Mouse (Mus musculus) embryo, embryonic 11.5 days (tissue): ENCODE data around the gene Smg6.

Source experiments
- DNase-seq: peaks from one replicate; pipeline ENCODE4 v3.0.0-alpha.2; 2012; ENCODE audit warnings: low read depth, low spot score

Gene Smg6

DNA sequence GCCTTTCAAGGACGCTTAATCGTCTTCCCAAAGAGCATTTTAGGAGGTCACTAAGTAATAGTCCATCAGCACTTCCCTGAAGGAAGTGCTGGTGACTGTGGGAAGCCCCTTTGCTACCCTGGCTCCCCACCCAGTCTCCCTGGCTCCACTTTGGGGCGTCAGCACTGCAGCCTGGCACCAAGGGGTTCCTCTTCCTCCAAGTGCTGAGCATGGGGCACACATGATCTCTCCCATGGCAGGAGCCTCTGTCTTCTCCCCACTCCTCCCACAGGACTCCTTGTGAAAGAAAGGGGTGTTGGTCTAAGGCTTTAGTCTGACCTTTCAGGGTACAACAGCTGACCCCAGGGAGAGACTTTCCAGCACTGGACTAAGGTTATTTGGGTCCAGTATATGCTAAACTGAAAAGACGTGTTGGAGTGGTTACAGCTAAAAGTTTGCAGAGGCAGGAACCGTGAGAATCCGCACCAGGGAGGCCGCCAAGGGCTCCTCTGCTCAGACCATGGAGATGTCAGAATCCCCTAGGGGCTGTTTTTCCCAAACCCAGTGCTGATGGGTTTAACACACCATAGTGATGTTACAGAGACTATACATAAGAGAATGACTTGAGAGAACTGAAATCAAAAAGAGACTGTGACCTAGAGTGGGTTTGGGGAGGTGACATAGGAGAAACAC, 122.2 kb downstream of the Smg6 start:
- no peak for DNase-seq

DNA sequence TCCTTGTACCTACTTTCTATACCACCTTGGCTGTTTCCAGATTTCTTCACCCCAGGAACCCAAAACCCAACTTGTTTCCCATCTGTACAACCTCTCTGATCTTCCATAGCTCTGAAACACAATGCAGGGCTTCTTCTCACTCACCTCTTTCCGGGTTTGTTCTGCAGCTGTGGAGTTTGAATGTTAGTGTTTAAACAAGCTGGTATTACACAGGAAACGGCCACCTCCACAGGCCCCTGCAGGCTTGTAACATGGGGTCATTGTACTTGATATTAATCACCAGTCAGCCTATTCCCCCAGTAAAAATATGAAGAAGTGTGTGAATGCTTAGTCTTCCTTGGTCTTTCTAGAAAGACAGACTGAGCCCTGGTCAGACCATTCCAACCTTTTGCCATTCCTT, 123.5 kb downstream of the Smg6 start:
- no peak for DNase-seq

DNA sequence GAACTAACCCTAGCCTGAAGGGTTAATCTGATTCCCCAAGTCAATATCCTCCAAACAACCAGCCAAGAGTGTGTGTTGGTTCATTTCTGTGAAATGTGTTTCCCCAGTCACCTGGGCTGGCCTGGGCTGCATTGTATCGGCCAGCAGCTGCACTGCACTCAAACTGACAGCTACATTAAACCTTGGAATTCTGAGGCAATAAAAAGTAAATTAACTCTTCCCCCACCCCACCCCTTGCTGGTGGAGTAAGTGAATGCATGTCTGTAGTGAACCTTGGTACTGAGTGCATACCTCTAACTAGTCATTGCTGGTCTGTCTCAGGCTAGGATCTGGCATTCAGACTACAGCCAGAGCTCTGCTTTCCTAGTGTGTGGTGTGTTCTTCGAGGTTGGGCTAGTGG, 124.2 kb downstream of the Smg6 start:
- DNase-seq, result no peak

DNA sequence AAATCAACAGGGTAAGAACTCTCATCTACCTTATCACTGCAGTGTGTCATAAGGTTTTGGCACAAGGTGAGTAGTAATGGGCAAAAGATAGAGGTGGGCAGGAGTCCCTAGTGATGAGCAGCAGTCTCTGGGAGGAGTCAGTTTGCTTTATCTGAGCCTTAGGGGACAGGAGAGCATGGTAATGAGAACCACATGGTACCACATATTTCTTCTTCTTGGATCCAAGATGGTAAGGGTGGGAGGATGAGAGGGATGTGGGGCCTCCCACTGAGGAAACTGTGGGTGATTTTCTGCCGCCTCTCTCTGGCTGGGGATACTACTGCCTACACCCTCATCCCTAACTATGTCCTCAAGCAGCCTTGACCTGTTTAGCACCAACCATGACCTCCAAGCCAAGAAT, 125.6 kb downstream of the Smg6 start:
- no peak for DNase-seq

DNA sequence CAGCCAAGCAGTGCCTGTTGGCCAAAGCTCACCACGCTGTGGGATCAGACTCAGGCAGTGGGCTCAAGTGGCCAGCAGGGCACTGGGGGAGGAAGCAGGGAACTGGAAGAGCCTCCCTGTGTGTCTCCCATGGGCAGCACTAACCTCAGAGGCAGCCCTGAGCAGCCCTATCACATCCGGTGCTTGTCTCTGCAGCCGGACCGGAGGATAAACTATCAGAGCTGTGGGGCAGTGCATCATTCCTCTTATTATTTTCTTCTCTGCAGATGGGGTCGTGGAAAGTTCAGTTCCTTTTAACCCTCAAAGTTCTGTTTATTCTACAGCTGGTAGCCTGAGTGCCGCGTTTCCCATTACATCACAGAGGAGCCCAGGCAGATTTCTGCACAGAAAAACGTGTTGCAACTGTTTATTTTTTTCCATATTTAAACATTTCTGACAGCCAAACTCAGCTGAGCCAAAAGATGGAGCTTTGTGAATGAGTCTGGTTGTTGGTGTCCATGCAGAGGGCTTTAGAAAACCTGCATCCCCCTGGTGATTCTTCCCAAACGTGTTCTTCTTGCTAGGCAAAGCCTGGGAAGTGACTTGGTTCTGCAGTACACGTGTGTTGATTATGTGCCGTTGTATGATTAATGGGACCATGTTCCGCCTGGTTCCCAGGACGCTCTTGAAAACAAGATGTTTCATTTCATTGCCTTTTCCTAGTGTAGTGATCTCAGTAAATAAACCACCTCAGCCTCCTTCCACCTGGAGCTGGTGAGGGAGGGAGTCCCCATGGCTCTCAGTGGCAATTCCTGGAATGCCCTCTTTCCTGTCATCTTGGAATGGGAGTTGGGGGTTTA, 126.3 kb downstream of the Smg6 start:
- no peak for DNase-seq

DNA sequence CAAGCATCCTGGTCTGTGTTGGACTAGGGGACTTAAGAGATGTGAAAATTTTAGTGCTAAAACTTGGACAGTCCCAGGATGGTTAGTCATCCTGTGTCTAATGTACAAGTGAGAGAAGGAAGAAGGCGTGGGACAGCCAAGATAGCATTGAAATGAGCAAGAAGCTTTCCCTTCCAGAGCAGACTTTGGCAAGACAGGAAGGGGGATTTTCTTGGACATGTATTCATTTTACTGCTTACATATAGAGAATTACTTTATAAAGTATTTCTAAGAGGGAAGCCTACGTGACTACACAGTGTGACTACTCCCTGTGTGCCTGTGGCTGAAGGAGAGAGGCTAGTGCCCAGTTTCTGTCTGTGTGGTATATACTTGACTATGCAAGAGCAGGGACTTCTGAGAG, 127.4 kb downstream of the Smg6 start:
- DNase-seq, result no peak

DNA sequence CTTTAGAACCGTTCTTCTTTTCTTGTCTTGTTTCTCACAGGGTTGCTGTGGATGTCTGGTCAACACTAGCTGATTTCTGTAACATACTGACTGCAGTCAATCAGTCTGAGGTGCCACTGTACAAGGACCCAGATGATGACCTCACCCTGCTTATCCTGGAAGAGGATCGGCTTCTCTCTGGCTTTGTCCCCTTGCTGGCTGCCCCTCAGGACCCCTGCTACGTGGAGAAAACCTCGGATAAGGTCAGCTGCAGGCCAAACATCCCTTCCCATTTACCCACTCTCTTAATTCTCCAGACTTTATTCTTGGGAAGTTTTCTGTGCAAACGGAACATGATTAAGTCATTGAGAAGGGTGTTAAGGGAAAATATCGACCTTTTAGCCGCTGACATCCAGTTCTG, 128.1 kb downstream of the Smg6 start:
- no peak for DNase-seq

DNA sequence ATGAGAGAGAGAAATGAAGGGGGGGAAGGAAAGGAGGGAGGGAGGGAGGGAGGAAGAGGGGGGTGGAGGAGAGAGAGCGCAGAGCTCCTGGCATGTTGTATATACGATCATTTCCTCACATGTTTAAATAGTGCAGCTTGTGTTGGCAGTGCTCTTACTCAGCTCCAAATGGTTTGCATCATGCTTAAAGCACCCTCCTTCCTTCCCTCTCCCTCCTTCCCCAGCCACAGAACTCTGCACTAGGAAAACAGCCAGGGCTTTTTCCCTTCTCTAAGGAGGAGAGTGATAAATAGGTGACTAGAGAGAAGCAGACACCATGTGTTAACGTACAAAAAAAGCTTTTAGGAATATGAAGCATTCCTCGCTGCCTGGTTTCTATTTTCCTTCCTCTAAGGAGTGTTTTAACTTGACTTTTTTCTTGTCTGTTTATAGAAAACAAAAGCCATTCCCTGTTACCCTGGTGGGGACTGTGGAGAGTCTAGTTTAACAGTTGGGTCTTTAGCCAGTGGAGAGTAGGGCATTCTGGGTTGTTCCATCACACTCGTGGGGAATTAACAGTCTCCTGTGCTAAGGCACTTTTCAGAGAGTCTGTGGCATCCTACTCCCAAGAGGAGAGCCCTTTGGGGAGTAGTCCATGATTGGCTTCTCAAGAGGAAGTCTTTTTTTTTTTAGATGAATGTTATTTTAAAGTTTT, 128.7 kb downstream of the Smg6 start:
- DNase-seq, result no peak

DNA sequence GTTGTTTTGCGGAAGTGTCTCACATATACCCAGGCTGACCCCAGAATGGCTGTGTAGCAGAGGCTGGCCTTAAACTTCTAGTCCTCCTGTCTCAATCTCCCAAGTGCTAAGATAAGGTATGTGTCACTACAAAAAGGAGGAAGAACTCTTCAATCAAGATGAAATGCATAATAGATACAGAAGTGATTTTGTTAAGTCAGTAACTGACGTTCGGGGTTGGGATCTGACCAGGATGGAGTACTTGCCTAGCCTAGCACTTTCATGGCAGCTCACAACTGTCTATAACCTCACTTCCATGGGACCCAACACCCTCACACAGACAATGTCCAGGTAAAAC, 129.2 kb downstream of the Smg6 start:
- no peak for DNase-seq

DNA sequence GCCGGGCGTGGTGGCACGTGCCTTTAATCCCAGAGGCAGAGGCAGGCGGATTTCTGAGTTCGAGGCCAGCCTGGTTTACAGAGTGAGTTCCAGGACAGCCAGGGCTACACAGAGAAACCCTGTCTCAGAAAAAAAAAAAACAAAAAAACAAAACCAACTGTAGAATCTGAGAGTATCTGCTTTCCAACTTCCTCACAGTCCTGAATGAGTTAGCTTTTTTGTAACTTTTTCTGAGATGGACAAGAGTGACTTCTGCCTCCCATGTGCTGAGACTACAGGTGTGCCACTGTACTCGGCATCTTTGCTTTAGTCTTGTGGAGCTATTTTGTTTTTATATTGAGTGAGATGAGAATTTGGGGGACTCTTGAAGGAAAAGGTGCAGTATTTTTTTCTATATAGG, 137.0 kb downstream of the Smg6 start:
- DNase-seq, result no peak

DNA sequence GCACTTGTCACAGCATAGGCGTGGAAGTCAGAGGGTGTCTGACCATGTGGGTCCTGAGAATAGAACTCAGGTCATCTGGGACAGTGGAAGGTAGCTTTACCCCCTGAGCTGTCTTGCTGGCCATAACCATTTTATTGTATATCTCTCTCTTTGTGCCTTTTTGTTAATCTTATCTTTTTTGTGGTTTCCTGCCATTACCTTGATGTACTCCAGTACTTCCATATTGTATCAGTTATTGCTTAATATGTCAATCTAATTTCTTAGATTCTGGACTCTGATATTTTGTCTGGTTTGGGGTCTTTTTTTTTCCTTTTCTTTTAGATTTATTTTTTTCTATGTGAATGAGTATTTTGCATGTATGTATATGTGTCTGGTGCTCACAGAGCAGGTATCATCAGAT, 138.6 kb downstream of the Smg6 start:
- DNase-seq, result no peak

DNA sequence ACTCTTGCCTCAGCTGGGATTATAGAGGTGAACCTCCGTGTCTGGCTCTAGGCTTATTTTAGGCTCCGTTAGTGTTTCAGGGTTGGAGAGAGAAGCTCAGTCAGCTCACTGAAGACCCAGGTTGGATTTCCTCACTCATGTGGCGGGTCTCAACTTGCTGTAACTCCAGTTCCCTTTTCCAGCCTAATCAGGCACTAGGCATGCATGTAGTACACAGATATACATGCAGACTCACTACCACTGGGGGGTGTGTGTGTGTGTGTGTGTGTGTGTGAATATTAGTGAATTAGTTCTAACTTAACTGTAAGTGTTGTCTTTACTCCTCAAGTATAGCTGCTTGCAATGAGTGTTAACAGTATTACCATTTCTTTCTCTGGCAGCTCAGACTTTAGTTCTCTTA, 145.7 kb downstream of the Smg6 start:
- DNase-seq, result no peak

DNA sequence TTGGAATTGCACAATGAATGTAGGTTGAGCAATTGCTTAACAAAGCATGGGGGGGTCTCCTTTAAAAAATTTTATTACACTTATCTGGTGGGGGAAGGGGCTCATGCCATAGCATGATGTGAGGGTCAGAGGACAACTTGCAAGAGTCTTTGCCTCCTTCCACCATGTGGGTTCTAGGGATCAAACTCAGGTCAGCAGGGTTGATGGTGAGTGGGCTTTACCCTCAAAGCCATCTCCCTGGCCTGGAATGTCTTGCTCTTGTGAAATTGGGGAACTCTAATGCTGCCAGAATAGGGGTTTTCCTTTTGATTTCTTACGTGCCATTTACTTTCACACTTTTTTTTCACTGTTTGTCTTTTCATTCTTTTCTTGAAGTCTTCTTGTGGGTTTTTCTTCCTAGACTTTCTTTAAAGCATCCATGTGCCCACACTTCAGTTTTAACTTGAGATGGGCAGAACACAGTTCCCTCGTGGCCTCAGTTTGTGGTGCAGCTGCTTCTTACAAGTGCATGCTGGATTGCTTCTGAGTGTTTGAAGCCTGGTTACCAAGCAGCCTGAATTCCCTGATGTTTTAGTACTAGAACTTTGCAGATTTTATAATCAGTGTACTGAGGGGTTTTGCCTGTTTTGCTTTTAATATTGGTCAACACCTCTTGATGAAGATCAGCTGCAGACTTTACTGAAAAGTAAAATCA, 147.5 kb downstream of the Smg6 start:
- no peak for DNase-seq

DNA sequence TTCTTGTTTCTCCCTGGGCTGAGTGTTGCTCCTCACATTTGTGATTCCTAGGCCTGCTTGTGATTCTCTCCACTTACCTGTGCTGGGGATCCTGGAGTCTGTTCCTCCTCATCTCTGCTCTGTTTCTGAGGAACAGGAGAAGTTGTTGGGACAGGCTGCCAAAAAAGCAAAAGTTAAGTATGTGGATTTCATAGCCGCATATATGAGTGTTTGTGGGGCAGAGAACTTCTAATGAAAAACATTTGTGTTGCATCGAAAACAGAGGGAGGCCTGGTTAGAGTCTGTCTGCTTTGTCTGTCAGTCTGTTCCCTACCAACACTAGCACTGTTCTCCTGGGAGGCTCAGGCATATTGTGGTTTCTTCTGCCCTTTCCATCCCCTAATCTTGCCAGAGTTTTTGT, 148.1 kb downstream of the Smg6 start:
- DNase-seq, result no peak

DNA sequence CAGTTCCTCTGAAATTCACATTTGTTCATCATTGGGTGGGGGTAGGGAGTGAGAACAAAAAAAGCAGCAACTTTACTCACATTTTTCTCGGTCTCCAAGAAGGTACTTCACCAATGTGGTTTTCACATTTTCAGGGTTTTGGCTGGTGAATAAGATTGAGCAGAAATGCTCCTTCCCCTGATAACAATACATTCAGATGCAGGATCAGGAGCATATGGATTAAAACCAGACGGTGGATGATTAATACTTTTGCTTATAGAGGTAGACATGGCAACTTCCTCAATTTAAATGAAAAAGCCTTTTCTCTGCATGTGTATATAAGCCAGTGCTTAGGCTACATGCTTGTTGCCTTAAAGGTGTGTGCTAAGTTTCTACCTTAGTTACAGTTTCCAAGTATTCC, 148.9 kb downstream of the Smg6 start:
- DNase-seq, result no peak

DNA sequence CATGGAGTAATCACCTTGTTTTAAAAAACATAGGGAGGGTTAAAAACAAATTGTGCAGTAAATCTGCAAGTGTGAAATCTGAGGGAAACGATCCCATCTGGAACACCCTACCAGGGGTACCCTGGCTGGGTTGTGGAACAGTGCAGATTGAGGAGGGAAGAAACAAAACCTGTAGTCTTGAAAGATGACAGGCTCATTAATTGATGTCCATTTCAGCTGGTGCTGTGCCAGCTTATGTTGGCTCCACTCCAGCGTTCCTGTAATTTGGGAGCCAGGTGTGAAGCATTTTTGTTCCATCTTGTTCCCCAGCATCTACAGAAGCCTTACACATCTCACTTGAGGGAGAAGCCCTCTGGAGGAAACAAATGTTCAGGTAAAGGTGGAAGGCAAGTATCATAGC, 153.0 kb downstream of the Smg6 start:
- DNase-seq, result no peak

DNA sequence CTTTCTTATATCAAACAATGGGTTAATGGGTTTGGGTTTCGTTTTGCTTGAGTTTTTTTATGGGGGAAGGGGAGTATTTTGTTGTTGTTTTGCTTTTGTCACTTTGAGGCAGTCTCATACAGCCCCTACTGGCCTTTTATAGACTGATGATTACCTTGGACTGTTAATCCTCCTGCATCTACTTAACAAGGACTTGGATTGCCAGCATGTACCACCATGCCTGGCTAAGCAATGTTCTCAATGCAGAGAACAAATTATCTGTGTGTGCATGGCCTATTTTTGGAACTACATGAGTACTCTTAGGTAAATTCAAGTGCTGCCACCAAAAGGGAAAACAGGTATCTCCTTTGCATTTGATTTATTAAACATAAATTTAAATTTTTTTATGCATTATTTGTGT, 157.4 kb downstream of the Smg6 start:
- DNase-seq, result no peak

DNA sequence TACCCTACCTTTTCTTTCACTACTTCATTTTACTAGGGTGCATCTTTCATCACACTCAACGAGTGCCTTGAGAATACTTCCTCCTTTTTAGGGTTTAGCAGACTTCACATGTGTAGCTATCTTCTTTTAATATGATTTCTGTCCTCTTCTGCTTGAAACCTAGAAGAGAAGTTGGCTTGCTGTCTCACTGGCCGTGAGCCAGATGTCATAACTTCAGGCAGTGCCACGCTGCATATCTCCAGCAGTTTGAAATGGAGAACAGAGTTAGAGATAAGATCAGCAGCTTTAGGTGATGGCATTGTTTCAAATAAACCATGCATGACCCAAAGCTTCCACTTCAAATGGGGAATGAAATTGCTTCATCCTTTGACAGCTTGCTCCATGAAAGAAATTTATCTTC, 166.5 kb downstream of the Smg6 start:
- DNase-seq, result no peak

DNA sequence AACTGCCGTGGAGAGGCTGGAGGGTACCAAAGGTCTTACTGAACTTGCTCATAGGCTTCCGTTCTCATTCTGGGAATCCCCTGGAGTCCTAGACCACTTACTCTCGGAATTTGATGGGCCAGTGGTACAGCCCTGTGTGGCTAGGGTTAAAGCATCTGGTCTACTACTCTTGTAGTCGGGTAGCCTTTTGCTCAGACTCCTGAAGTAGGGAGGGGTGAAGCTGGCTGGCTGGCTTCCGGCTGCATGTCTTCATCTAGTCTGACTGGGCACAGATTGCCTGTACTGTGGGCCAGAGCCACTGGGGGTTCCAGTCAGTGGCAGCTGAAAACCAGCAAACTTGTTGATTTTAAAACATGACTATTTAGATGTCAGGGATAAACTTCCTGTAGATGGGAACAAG, 167.0 kb downstream of the Smg6 start:
- no peak for DNase-seq

DNA sequence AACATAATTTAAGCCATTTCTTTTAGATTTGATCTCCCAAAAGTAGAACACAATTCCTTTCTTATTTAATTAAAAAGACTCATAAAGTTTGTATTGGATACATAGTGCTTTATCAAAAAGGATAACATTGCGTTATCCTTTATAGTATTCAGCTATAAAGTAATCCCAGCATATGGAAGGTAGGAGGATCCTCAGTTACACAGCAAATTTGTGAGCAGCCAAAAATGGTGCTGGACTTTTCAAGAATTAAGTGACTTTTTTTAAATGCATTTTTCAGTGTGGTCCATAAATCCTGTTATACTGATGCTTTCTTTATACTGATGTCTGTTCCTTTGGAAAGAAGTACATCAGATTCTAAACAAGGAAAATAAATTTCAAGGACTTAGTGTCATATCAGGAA, 169.1 kb downstream of the Smg6 start:
- DNase-seq, result no peak

DNA sequence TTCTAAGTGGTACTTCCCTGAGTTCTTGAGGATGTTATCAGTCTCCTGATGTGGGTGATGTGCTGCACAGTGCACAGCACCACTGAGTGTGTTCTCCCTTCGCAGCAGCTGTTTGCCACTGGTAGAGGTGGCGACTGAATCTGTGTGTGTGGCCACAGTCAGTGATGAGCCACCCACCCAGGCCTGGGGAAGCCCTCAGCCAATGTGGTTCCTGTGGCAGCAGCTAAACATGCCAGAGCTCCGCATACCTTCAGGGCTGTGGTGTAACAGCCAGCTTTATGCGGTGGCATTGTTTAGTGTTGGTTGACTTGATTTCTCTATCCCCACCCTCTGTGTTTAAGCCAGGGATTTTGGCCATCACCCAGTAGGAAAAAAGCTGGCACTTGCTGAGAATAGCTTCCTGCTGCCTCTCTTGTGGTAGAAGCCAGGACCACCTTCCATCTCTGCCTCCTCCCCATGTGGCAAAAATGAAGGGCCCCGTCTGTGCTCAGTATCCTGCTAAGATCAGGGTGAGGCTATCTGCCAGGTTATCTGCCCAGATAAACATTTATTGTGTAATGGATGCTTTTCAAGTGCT, 177.2 kb downstream of the Smg6 start:
- DNase-seq, result no peak

DNA sequence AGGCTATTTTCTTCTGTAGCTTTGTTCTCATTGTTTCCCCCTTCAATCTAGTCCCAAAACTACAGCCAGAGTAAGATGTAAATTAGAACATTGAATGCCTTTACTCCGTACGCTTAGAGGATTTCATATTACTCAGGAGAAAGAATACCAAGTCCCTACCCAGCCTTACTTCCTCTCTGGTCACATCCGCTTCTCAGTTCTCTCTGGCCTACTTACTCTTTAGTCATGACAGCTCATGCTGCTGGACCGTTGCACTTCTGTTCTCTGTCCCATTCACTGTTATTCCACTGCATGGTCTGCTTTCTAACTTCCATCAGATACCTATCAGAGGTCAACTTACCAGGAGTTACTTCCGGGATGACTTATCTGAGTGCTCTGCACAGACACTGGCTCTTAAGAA, 181.0 kb downstream of the Smg6 start:
- DNase-seq, result no peak
